In genomic region chr14:13505355-13505754, GRCm38 (mm10) we compare ENCODE assay signal across 20 mouse cellular contexts.
DNase-seq lines count a peak whose midpoint lies in the region; ATAC-seq lines count a peak whose summit lies in the region.
"Had no signal": no experiment of that assay in that cellular context is flagged by ENCODE, and none has a peak within 500 bp of the region (broad histone marks: within the 10 kb centered on the region; RNA-seq: fewer than 3 reads in every experiment).

No protein-coding gene starts in this region.

- H3K27ac ChIP-seq in hindbrain, embryonic 10.5 days: no peak overlapping the region
- H3K27ac ChIP-seq in hindbrain, embryonic 16.5 days (ENCODE audit: low read depth, low read length): no peak overlapping the region
- H3K27ac ChIP-seq: liver, embryonic 13.5 days had no signal

- no peak overlapping the region for H3K4me2 ChIP-seq in hindbrain, embryonic 16.5 days (ENCODE audit: low read length)
- H3K4me2 ChIP-seq: heart, embryonic 11.5 days; liver, embryonic 13.5 days had no signal

- H3K4me1 ChIP-seq in hindbrain, embryonic 10.5 days (replicated peaks): no peaks in the 10 kb centered on the region
- no peaks in the 10 kb centered on the region for H3K4me1 ChIP-seq in hindbrain, embryonic 16.5 days (ENCODE audit: control insufficient read depth, insufficient read depth, low read depth, low read length)
- H3K4me1 ChIP-seq: liver, embryonic 13.5 days had no signal

- H3K36me3 ChIP-seq in hindbrain, embryonic 10.5 days: no peaks in the 10 kb centered on the region
- no peaks in the 10 kb centered on the region for H3K36me3 ChIP-seq in hindbrain, embryonic 16.5 days (ENCODE audit: control insufficient read depth, insufficient read depth, low read length)
- H3K36me3 ChIP-seq: liver, embryonic 13.5 days had no signal

- WGBS in hindbrain, embryonic 10.5 days: 62% methylated on average over 5 of the region's 5 CpGs
- 67% methylated on average over 5 of the region's 5 CpGs for WGBS in hindbrain, embryonic 16.5 days

- ATAC-seq in hindbrain, embryonic 16.5 days: no peak
- ATAC-seq: forebrain, embryonic 16.5 days had no signal

- H3K9me3 ChIP-seq in hindbrain, embryonic 10.5 days: no peaks in the 10 kb centered on the region
- no peaks in the 10 kb centered on the region for H3K9me3 ChIP-seq in hindbrain, embryonic 16.5 days (ENCODE audit: control insufficient read depth, low read length)
- H3K9me3 ChIP-seq: liver, embryonic 13.5 days had no signal

- no peak overlapping the region for H3K9ac ChIP-seq in hindbrain, embryonic 16.5 days (ENCODE audit: low read depth, low read length)
- H3K9ac ChIP-seq: liver, embryonic 13.5 days had no signal

- H3K27me3 ChIP-seq in hindbrain, embryonic 10.5 days (ENCODE audit: insufficient read depth, poor library complexity, severe bottlenecking): no peaks in the 10 kb centered on the region
- H3K27me3 ChIP-seq in hindbrain, embryonic 16.5 days (replicated peaks; ENCODE audit: control insufficient read depth, insufficient read depth, low read length): no peaks in the 10 kb centered on the region
- H3K27me3 ChIP-seq: liver, embryonic 13.5 days had no signal

- peak; percentile 24 for DNase-seq in hindbrain, embryonic 10.5 days (ENCODE audit: low spot score)
- peak; percentile 4 for DNase-seq in retina, postnatal 1 day
- DNase-seq in retina, embryonic 14.5 days (ENCODE audit: low spot score): no peak
- DNase-seq in embryo, embryonic 9.5 days (ENCODE audit: extremely low spot score): peak; percentile 32
- no peak for DNase-seq in gastrocnemius, adult 8-10 months (ENCODE audit: low spot score in 2 of 2)
- no peak for DNase-seq in T-cell, adult 2 months (ENCODE audit: low spot score)
- DNase-seq in cerebellum, adult 11 months: no peak
- DNase-seq: adrenal gland, adult 8-10 months; B cell, adult 2 months; cerebellum, postnatal 14 days; gastrocnemius, postnatal 14 days; heart, postnatal 36 days; kidney, adult 11 months; liver, embryonic 13.5 days; lung, postnatal 36 days; midbrain, embryonic 14.5 days; thymus, postnatal 4 days had no signal

- no peak overlapping the region for H3K4me3 ChIP-seq in hindbrain, embryonic 10.5 days
- H3K4me3 ChIP-seq in hindbrain, embryonic 16.5 days (ENCODE audit: low read length): no peak overlapping the region
- H3K4me3 ChIP-seq: liver, embryonic 13.5 days had no signal

Comparison
In these comparisons a context has a peak if more than half of its experiments do, and no peak if none do; other contexts are left out.
1. DNase-seq: peak in hindbrain, embryonic 10.5 days (single experiment), retina, postnatal 1 day (single experiment) and embryo, embryonic 9.5 days (single experiment); none in retina, embryonic 14.5 days (single experiment), gastrocnemius, adult 8-10 months (0 of 2), T-cell, adult 2 months (single experiment) and cerebellum, adult 11 months (single experiment).